Mouse (Mus musculus): ENCODE measurements around the gene Hist1h2an.

DNA sequence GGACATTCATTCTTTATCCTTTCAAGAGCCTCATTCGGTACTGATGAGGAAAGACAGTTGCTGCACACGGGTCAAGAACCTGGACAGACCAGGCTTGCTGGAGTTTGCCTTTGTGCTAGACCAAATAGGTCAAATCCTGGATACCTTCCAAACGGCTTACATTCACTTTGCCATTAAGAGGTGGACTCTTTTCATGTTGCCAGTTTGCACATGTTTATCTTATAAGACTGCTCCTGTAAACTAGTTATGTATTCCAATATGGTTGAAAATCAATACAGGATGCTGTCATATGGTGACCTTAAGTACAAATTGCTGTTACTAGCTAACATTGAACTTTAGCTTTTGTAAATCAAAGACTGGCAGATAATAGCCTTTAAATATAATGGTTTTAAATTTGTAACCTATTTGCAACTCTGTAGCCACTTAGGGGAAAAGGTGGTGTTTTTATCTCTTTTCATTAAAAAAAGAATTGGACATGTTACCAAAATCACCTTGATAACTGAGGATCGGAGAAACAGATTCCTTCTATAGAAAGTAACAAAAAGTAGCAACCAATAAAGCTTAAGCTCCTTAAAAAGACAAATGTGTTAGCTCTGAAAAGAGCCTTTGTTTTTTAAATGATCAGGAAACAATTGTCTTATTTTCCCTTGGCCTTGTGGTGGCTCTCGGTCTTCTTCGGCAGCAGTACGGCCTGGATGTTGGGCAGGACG is 674 bp downstream of the Hist1h2an start:
- TF ChIP-seq GATA1 (IDR thresholded peaks at IDR 0.05; ENCODE audit: borderline replicate concordance, low read length) (no peak), FLI1 (IDR thresholded peaks at IDR 0.05; ENCODE audit: low read length) (no peak)
